20 mouse cellular contexts compared by ENCODE assay signal in genomic region chr3:66922436-66922835, GRCm38 (mm10). TPM values are rescaled to one million over a fixed set of nuclear protein-coding genes. Genes with fewer than 3 reads are reported as not detected.
DNase-seq lines count a peak whose midpoint lies in the region; ATAC-seq and TF ChIP-seq lines count a peak whose summit lies in the region.
"Had no signal": no experiment of that assay in that cellular context is flagged by ENCODE, and none has a peak within 500 bp of the region (broad histone marks: within the 10 kb centered on the region; RNA-seq: fewer than 3 reads in every experiment).

No protein-coding gene starts in this region.

- no peaks in the 10 kb centered on the region for H3K4me1 ChIP-seq in hindbrain, postnatal 0 days (ENCODE audit: insufficient read depth, low read length)
- no peaks in the 10 kb centered on the region for H3K4me1 ChIP-seq in hindbrain, embryonic 13.5 days (replicated peaks)
- no peaks in the 10 kb centered on the region for H3K4me1 ChIP-seq in midbrain, embryonic 14.5 days (ENCODE audit: control insufficient read depth, insufficient read depth, low read length)
- H3K4me1 ChIP-seq in midbrain, embryonic 16.5 days (ENCODE audit: control insufficient read depth, insufficient read depth, low read length): no peaks in the 10 kb centered on the region
- H3K4me1 ChIP-seq: embryonic facial prominence, embryonic 12.5 days had no signal

- peak; percentile 60 for DNase-seq in hindbrain, postnatal 0 days (ENCODE audit: low spot score)
- DNase-seq in midbrain, embryonic 14.5 days: peak; percentile 38
- peak; percentile 83 for DNase-seq in Patski (ENCODE audit: low read depth, low spot score)
- DNase-seq in layer of hippocampus, postnatal 25 days (ENCODE audit: extremely low spot score in 1 of 2, low spot score in 1 of 2): no peak
- DNase-seq: cerebellum, adult 9-11 months; gastrocnemius, postnatal 25 days; heart, adult 2 months; heart, postnatal 36 days; liver; liver, postnatal 0 days; lung, postnatal 14 days; right cerebral cortex, adult 18-20 months had no signal

- no peak overlapping the region for H3K4me2 ChIP-seq in hindbrain, postnatal 0 days (ENCODE audit: low read depth, low read length)
- no peak overlapping the region for H3K4me2 ChIP-seq in hindbrain, embryonic 13.5 days
- no peak overlapping the region for H3K4me2 ChIP-seq in midbrain, embryonic 14.5 days (ENCODE audit: low read length)
- H3K4me2 ChIP-seq in midbrain, embryonic 16.5 days (ENCODE audit: low read length): no peak overlapping the region
- H3K4me2 ChIP-seq: embryonic facial prominence, embryonic 12.5 days had no signal

- CTCF ChIA-PET in Patski (lab: Charles Lee): interaction anchor here (1.0 to 1.3 kb wide), 2 partner anchors 8 to 38 kb away, joined by 3 to 4 read pairs; no protein-coding TSS in a partner anchor

- in situ Hi-C loops in Patski (cut with MboI; ENCODE audit: low pct_unique_long_range_greater_than_20kb): no loop called here

- no peak overlapping the region for H3K9ac ChIP-seq in hindbrain, postnatal 0 days (replicated peaks; ENCODE audit: low read length)
- no peak overlapping the region for H3K9ac ChIP-seq in hindbrain, embryonic 13.5 days
- no peak overlapping the region for H3K9ac ChIP-seq in midbrain, embryonic 14.5 days (replicated peaks; ENCODE audit: low read length)
- H3K9ac ChIP-seq in midbrain, embryonic 16.5 days (ENCODE audit: low read depth, low read length): no peak overlapping the region
- H3K9ac ChIP-seq: embryonic facial prominence, embryonic 12.5 days; liver, postnatal 0 days had no signal

- no peak overlapping the region for H3K4me3 ChIP-seq in hindbrain, postnatal 0 days (ENCODE audit: low read length)
- H3K4me3 ChIP-seq in hindbrain, embryonic 13.5 days: no peak overlapping the region
- H3K4me3 ChIP-seq in midbrain, embryonic 14.5 days (replicated peaks; ENCODE audit: low read depth, low read length): no peak overlapping the region
- H3K4me3 ChIP-seq in midbrain, embryonic 16.5 days (ENCODE audit: low read depth, low read length): no peak overlapping the region
- H3K4me3 ChIP-seq: embryonic facial prominence, embryonic 12.5 days; heart, adult 2 months had no signal

- POLR2A ChIA-PET in Patski (lab: Charles Lee): no interaction called here

- H3K36me3 ChIP-seq in hindbrain, postnatal 0 days (ENCODE audit: insufficient read depth, low read length): no peaks in the 10 kb centered on the region
- H3K36me3 ChIP-seq in hindbrain, embryonic 13.5 days: no peaks in the 10 kb centered on the region
- no peaks in the 10 kb centered on the region for H3K36me3 ChIP-seq in midbrain, embryonic 14.5 days (ENCODE audit: control insufficient read depth, insufficient read depth, low read length)
- H3K36me3 ChIP-seq in midbrain, embryonic 16.5 days (ENCODE audit: control insufficient read depth, insufficient read depth, low read length): no peaks in the 10 kb centered on the region
- H3K36me3 ChIP-seq: embryonic facial prominence, embryonic 12.5 days had no signal

- no peaks in the 10 kb centered on the region for H3K9me3 ChIP-seq in hindbrain, postnatal 0 days (ENCODE audit: low read length)
- peaks cover 6% of the 10 kb centered on the region; the same call in 1 of the 2 replicates for H3K9me3 ChIP-seq in hindbrain, embryonic 13.5 days
- H3K9me3 ChIP-seq in midbrain, embryonic 14.5 days (ENCODE audit: control insufficient read depth, low read length): no peaks in the 10 kb centered on the region
- no peaks in the 10 kb centered on the region for H3K9me3 ChIP-seq in midbrain, embryonic 16.5 days (replicated peaks; ENCODE audit: control insufficient read depth, low read length, poor library complexity, severe bottlenecking)
- H3K9me3 ChIP-seq: embryonic facial prominence, embryonic 12.5 days had no signal

- 26% methylated on average over 3 of the region's 3 CpGs for WGBS in hindbrain, postnatal 0 days
- WGBS in hindbrain, embryonic 13.5 days: 66% methylated on average over 3 of the region's 3 CpGs
- 47% methylated on average over 3 of the region's 3 CpGs for WGBS in midbrain, embryonic 14.5 days
- 31% methylated on average over 3 of the region's 3 CpGs for WGBS in midbrain, embryonic 16.5 days

- TF ChIP-seq CTCF in hindbrain, postnatal 0 days (IDR thresholded peaks at IDR 0.05; ENCODE audit: low read depth): no peak
- no peak for TF ChIP-seq CTCF in Patski (IDR thresholded peaks at IDR 0.05)

- no peak for ATAC-seq in hindbrain, postnatal 0 days
- no peak for ATAC-seq in hindbrain, embryonic 13.5 days (ENCODE audit: low FRiP score)
- ATAC-seq in midbrain, embryonic 14.5 days (ENCODE audit: low FRiP score, low TSS enrichment): no peak
- no peak for ATAC-seq in midbrain, embryonic 16.5 days
- peak; percentile 51 for ATAC-seq in Patski
- ATAC-seq in erythroblast, adult 5-6 weeks (replicated peaks; ENCODE audit: low FRiP score, poor library complexity, severe bottlenecking): no peak
- ATAC-seq: liver, postnatal 0 days had no signal

- no peaks in the 10 kb centered on the region for H3K27me3 ChIP-seq in hindbrain, postnatal 0 days (ENCODE audit: insufficient read depth, low read length)
- H3K27me3 ChIP-seq in hindbrain, embryonic 13.5 days: no peaks in the 10 kb centered on the region
- no peaks in the 10 kb centered on the region for H3K27me3 ChIP-seq in midbrain, embryonic 14.5 days (ENCODE audit: control insufficient read depth, insufficient read depth, low read length)
- no peaks in the 10 kb centered on the region for H3K27me3 ChIP-seq in midbrain, embryonic 16.5 days (ENCODE audit: control insufficient read depth, insufficient read depth, low read depth, low read length)
- H3K27me3 ChIP-seq in Patski: no peaks in the 10 kb centered on the region
- H3K27me3 ChIP-seq: embryonic facial prominence, embryonic 12.5 days had no signal

- no peak overlapping the region for H3K27ac ChIP-seq in hindbrain, postnatal 0 days
- no peak overlapping the region for H3K27ac ChIP-seq in hindbrain, embryonic 13.5 days
- H3K27ac ChIP-seq in midbrain, embryonic 14.5 days (replicated peaks; ENCODE audit: low read depth, low read length): no peak overlapping the region
- H3K27ac ChIP-seq in midbrain, embryonic 16.5 days (ENCODE audit: low read length): no peak overlapping the region
- H3K27ac ChIP-seq: embryonic facial prominence, embryonic 12.5 days; heart, adult 2 months; stomach, postnatal 0 days had no signal

RNA-seq across cellular contexts. Expression of gene Rsrc1, which starts 58.8 kb away (rescaled TPM):
- 23.8 and 24.1 TPM in 2 replicates for total RNA-seq in hindbrain, postnatal 0 days (2014; rRNA removed)
- 31.4 and 33.3 TPM in 2 replicates for polyA plus RNA-seq in hindbrain, postnatal 0 days (2015; fragmentation: Nextera tagmentation; extraction: Ambion mirVana)
- polyA plus RNA-seq in hindbrain, embryonic 13.5 days (2015; fragmentation: Nextera tagmentation; extraction: Ambion mirVana): 34.7 and 39.1 TPM in 2 replicates
- 42.2 and 50.9 TPM in 2 replicates for polyA plus RNA-seq in midbrain, embryonic 14.5 days (2014; fragmentation: Nextera tagmentation; extraction: Ambion mirVana)
- polyA plus RNA-seq in midbrain, embryonic 16.5 days (2015; fragmentation: Nextera tagmentation; extraction: Ambion mirVana): 42.4 and 44.3 TPM in 2 replicates
- 103 TPM for polyA plus RNA-seq in Patski (2021)
- total RNA-seq in erythroblast, adult 5-6 weeks (2015; ENCODE audit: low replicate concordance): 5.0 and 6.7 TPM in 2 replicates
- total RNA-seq in erythroblast, adult 5-6 weeks (2017; ENCODE audit: low replicate concordance): 4.2 and 6.8 TPM in 2 replicates
- 10 to 100 TPM; 33.0 to 34.6 TPM for total RNA-seq in layer of hippocampus, postnatal 25 days (2021)

RNA-seq across cellular contexts. Expression of gene Shox2, which starts 59.1 kb away (rescaled TPM):
- 24.0 and 33.2 TPM in 2 replicates for total RNA-seq in hindbrain, postnatal 0 days (2014; rRNA removed)
- 13.8 and 17.6 TPM in 2 replicates for polyA plus RNA-seq in hindbrain, postnatal 0 days (2015; fragmentation: Nextera tagmentation; extraction: Ambion mirVana)
- polyA plus RNA-seq in hindbrain, embryonic 13.5 days (2015; fragmentation: Nextera tagmentation; extraction: Ambion mirVana): 33.9 and 48.7 TPM in 2 replicates
- 61.8 and 74.7 TPM in 2 replicates for polyA plus RNA-seq in midbrain, embryonic 14.5 days (2014; fragmentation: Nextera tagmentation; extraction: Ambion mirVana)
- 50.4 and 55.3 TPM in 2 replicates for polyA plus RNA-seq in midbrain, embryonic 16.5 days (2015; fragmentation: Nextera tagmentation; extraction: Ambion mirVana)
- polyA plus RNA-seq in Patski (2021): 69.0 TPM
- total RNA-seq in erythroblast, adult 5-6 weeks (2015; ENCODE audit: low replicate concordance): not detected in 2 replicates
- not detected in 2 replicates for total RNA-seq in erythroblast, adult 5-6 weeks (2017; ENCODE audit: low replicate concordance)
- not detected for total RNA-seq in layer of hippocampus, postnatal 25 days (2021)
- total RNA-seq: megakaryocyte-erythroid progenitor cell, adult 5-6 weeks had no signal
- polyA plus RNA-seq: cortical plate, adult 2 months; kidney, embryonic 14.5 days had no signal

Comparison
In these comparisons a context has a peak if more than half of its experiments do, and no peak if none do; other contexts are left out.
1. DNase-seq: peak in hindbrain, postnatal 0 days (single experiment), midbrain, embryonic 14.5 days (single experiment) and Patski (single experiment); none in layer of hippocampus, postnatal 25 days (0 of 2).